Mouse (Mus musculus) midbrain, embryonic 12.5 days (tissue): ENCODE measurements at regions not wholly inside any gene's neighbourhood (a gene's known extent, or its start where the extent isn't known, plus 50 kb on each side); places are given as distances from the start of the nearest gene placed in this dataset.
"Not testable (repeated sequence)": the region's sequence is repeated elsewhere in the genome, so short reads cannot be mapped to it uniquely, and the experiment has no call there.

ENCODE experiments used
- ATAC-seq: fragments of 200-750 bp; cut with Nextera tagmentation; 2 replicates; pipeline ENCODE4 v1.8.0; 2017; ENCODE audit warnings: low read depth, moderate TSS enrichment, moderate library complexity; ENCODE audit not compliant: low FRiP score
- H3K27ac ChIP-seq: fragments of 300-500 bp; sonication (generic); replicated peaks from 2 replicates; pipeline ENCODE4 v1.5.1; 2016; ENCODE audit warnings: mild to moderate bottlenecking
- H3K27me3 ChIP-seq: fragments of 300-500 bp; sonication (generic); 2 replicates; pipeline ENCODE4 v1.6.1; 2016; ENCODE audit warnings: mild to moderate bottlenecking
- H3K36me3 ChIP-seq: fragments of 300-500 bp; sonication (generic); 2 replicates; pipeline ENCODE4 v1.6.1; 2016
- H3K4me1 ChIP-seq: fragments of 300-500 bp; sonication (generic); 2 replicates; pipeline ENCODE4 v1.6.1; 2016
- H3K4me2 ChIP-seq: fragments of 300-500 bp; sonication (generic); replicated peaks from 2 replicates; pipeline ENCODE4 v1.6.1; 2016; ENCODE audit warnings: mild to moderate bottlenecking, moderate library complexity
- H3K4me3 ChIP-seq: fragments of 300-500 bp; sonication (generic); 2 replicates; pipeline ENCODE4 v1.5.1; 2016; ENCODE audit warnings: mild to moderate bottlenecking
- H3K9ac ChIP-seq: fragments of 300-500 bp; sonication (generic); replicated peaks from 2 replicates; pipeline ENCODE4 v1.6.1; 2016; ENCODE audit warnings: mild to moderate bottlenecking, moderate library complexity
- H3K9me3 ChIP-seq: fragments of 300-500 bp; sonication (generic); 2 replicates; pipeline ENCODE4 v1.6.1; 2016; ENCODE audit warnings: mild to moderate bottlenecking
- WGBS: fragments of 180-500 bp; shearing (Covaris S2); methylation state at CpG from one replicate; pipeline ENCODE4 v1.1.7; 2016; 5-methylcytosine and 5-hydroxymethylcytosine counted together

GRCm38 (mm10) chr10:14875216-14875615, 157.2 kb upstream of the Gje1 start:
- no peak for ATAC-seq
- no peaks in the 10 kb centered on the region for H3K27me3 ChIP-seq
- no peak overlapping the region for H3K9ac ChIP-seq
- H3K4me2 ChIP-seq: no peak overlapping the region
- H3K4me1 ChIP-seq: no peaks in the 10 kb centered on the region
- 81% methylated on average over 4 of the region's 4 CpGs for WGBS
- H3K36me3 ChIP-seq: no peaks in the 10 kb centered on the region
- no peak overlapping the region for H3K4me3 ChIP-seq
- no peak overlapping the region for H3K27ac ChIP-seq
- H3K9me3 ChIP-seq: no peaks in the 10 kb centered on the region

GRCm38 (mm10) chr10:14861241-14861640, 143.2 kb upstream of the Gje1 start:
- H3K27ac ChIP-seq: no peak overlapping the region
- 50% methylated on average over 3 of the region's 3 CpGs for WGBS
- H3K9ac ChIP-seq: no peak overlapping the region
- ATAC-seq: no peak
- H3K27me3 ChIP-seq: no peaks in the 10 kb centered on the region
- H3K36me3 ChIP-seq: no peaks in the 10 kb centered on the region
- no peak overlapping the region for H3K4me2 ChIP-seq
- no peak overlapping the region for H3K4me3 ChIP-seq
- H3K4me1 ChIP-seq: no peaks in the 10 kb centered on the region
- H3K9me3 ChIP-seq: no peaks in the 10 kb centered on the region

- no peak overlapping the region for H3K27ac ChIP-seq
- 80% methylated on average over 6 of the region's 6 CpGs for WGBS
- H3K4me1 ChIP-seq: no peaks in the 10 kb centered on the region
- no peaks in the 10 kb centered on the region for H3K36me3 ChIP-seq
- no peak overlapping the region for H3K9ac ChIP-seq
- no peaks in the 10 kb centered on the region for H3K9me3 ChIP-seq
- H3K4me2 ChIP-seq: no peak overlapping the region
- ATAC-seq: peak; percentile 38; the same call in 1 of the 2 replicates
- no peak overlapping the region for H3K4me3 ChIP-seq
- H3K27me3 ChIP-seq: no peaks in the 10 kb centered on the region
These were observed 142.2 kb upstream of the Gje1 start for GRCm38 (mm10) chr10:14860126-14860638.

GRCm38 (mm10) chr10:14846601-14847000, 128.6 kb upstream of the Gje1 start:
- H3K4me1 ChIP-seq, ATAC-seq, H3K36me3 ChIP-seq, H3K9me3 ChIP-seq, H3K27me3 ChIP-seq, H3K4me2 ChIP-seq, H3K27ac ChIP-seq, H3K9ac ChIP-seq, H3K4me3 ChIP-seq: not testable (repeated sequence)
- WGBS: 90% methylated on average over 3 of the region's 3 CpGs

- Histone ChIP-seq H3K9me3 (no peaks in the 10 kb centered on the region), H3K4me3 (no peak overlapping the region), H3K4me2 (no peak overlapping the region), H3K9ac (no peak overlapping the region), H3K36me3 (no peaks in the 10 kb centered on the region), H3K27ac (no peak overlapping the region), H3K4me1 (no peaks in the 10 kb centered on the region), H3K27me3 (no peaks in the 10 kb centered on the region)
- no peak for ATAC-seq
- 88% methylated on average over 2 of the region's 2 CpGs for WGBS
These were observed 127.0 kb upstream of the Gje1 start for GRCm38 (mm10) chr10:14845058-14845457.
